Mouse (Mus musculus): ENCODE results near the gene Cntnap2. TPM values are rescaled to one million over a fixed set of nuclear protein-coding genes. Genes with fewer than 3 reads are reported as not detected.

Cntnap2 gene
- polyA plus RNA-seq, 1 experiment from 2014 or later, result 1.1 TPM

GRCm38 (mm10) chr6:47259626-47260114, 2200.5 kb downstream of the Cntnap2 start:
- no peak overlapping the region for H3K27ac ChIP-seq (ENCODE audit: low read length)
- ATAC-seq (ENCODE audit: low read depth), result no peak
- no peak overlapping the region for H3K9ac ChIP-seq (ENCODE audit: low read length)
- H3K27me3 ChIP-seq (ENCODE audit: control insufficient read depth, insufficient read depth, low read depth, low read length), result no peaks in the 10 kb centered on the region
- no peaks in the 10 kb centered on the region for H3K9me3 ChIP-seq (ENCODE audit: control insufficient read depth, low read length)
- no peaks in the 10 kb centered on the region for H3K36me3 ChIP-seq (ENCODE audit: control insufficient read depth, insufficient read depth, low read length)
- H3K4me2 ChIP-seq (ENCODE audit: low read depth, low read length), result no peak overlapping the region
- 15% methylated on average over 3 of the region's 3 CpGs for WGBS
- H3K4me3 ChIP-seq (ENCODE audit: low read length), result no peak overlapping the region
- no peaks in the 10 kb centered on the region for H3K4me1 ChIP-seq (replicated peaks; ENCODE audit: control insufficient read depth, insufficient read depth, low read length)

GRCm38 (mm10) chr6:47267236-47267635, 2208.1 kb downstream of the Cntnap2 start:
- Histone ChIP-seq H3K9ac (ENCODE audit: low read length) (no peak overlapping the region), H3K4me2 (ENCODE audit: low read depth, low read length) (no peak overlapping the region), H3K27me3 (ENCODE audit: control insufficient read depth, insufficient read depth, low read depth, low read length) (no peaks in the 10 kb centered on the region), H3K36me3 (ENCODE audit: control insufficient read depth, insufficient read depth, low read length) (no peaks in the 10 kb centered on the region), H3K4me1 (replicated peaks; ENCODE audit: control insufficient read depth, insufficient read depth, low read length) (no peaks in the 10 kb centered on the region), H3K4me3 (ENCODE audit: low read length) (no peak overlapping the region), H3K9me3 (ENCODE audit: control insufficient read depth, low read length) (no peaks in the 10 kb centered on the region), H3K27ac (ENCODE audit: low read length) (no peak overlapping the region)
- WGBS, result 32% methylated on average over 3 of the region's 3 CpGs
- no peak for ATAC-seq (ENCODE audit: low read depth)

- H3K9me3 ChIP-seq (ENCODE audit: control insufficient read depth, low read length), result no peaks in the 10 kb centered on the region
- no peaks in the 10 kb centered on the region for H3K36me3 ChIP-seq (ENCODE audit: control insufficient read depth, insufficient read depth, low read length)
- H3K4me1 ChIP-seq (replicated peaks; ENCODE audit: control insufficient read depth, insufficient read depth, low read length), result peaks cover 4% of the 10 kb centered on the region; the same call in 1 of the 2 replicates
- no peak overlapping the region for H3K4me2 ChIP-seq (ENCODE audit: low read depth, low read length)
- ATAC-seq (ENCODE audit: low read depth), result no peak
- no peak overlapping the region for H3K27ac ChIP-seq (ENCODE audit: low read length)
- H3K9ac ChIP-seq (ENCODE audit: low read length), result no peak overlapping the region
- H3K27me3 ChIP-seq (ENCODE audit: control insufficient read depth, insufficient read depth, low read depth, low read length), result no peaks in the 10 kb centered on the region
- H3K4me3 ChIP-seq (ENCODE audit: low read length), result no peak overlapping the region
- 71% methylated on average over 3 of the region's 3 CpGs for WGBS
Observed at GRCm38 (mm10) chr6:47269455-47269854, 2210.3 kb downstream of the Cntnap2 start.

- no peak overlapping the region for H3K9ac ChIP-seq (ENCODE audit: low read length)
- no peaks in the 10 kb centered on the region for H3K36me3 ChIP-seq (ENCODE audit: control insufficient read depth, insufficient read depth, low read length)
- 77% methylated on average over 3 of the region's 3 CpGs for WGBS
- no peak overlapping the region for H3K27ac ChIP-seq (ENCODE audit: low read length)
- peaks cover 4% of the 10 kb centered on the region; the same call in 1 of the 2 replicates for H3K4me1 ChIP-seq (replicated peaks; ENCODE audit: control insufficient read depth, insufficient read depth, low read length)
- no peak overlapping the region for H3K4me2 ChIP-seq (ENCODE audit: low read depth, low read length)
- no peak overlapping the region for H3K4me3 ChIP-seq (ENCODE audit: low read length)
- H3K27me3 ChIP-seq (ENCODE audit: control insufficient read depth, insufficient read depth, low read depth, low read length), result no peaks in the 10 kb centered on the region
- no peaks in the 10 kb centered on the region for H3K9me3 ChIP-seq (ENCODE audit: control insufficient read depth, low read length)
- no peak for ATAC-seq (ENCODE audit: low read depth)
Observed at GRCm38 (mm10) chr6:47271576-47271975, 2212.4 kb downstream of the Cntnap2 start.

GRCm38 (mm10) chr6:47272606-47273575, 2213.7 kb downstream of the Cntnap2 start:
- no peaks in the 10 kb centered on the region for H3K27me3 ChIP-seq (ENCODE audit: control insufficient read depth, insufficient read depth, low read depth, low read length)
- no peak overlapping the region for H3K4me3 ChIP-seq (ENCODE audit: low read length)
- no peak for ATAC-seq (ENCODE audit: low read depth)
- H3K36me3 ChIP-seq (ENCODE audit: control insufficient read depth, insufficient read depth, low read length), result no peaks in the 10 kb centered on the region
- H3K9me3 ChIP-seq (ENCODE audit: control insufficient read depth, low read length), result no peaks in the 10 kb centered on the region
- no peak overlapping the region for H3K9ac ChIP-seq (ENCODE audit: low read length)
- peaks cover 4% of the 10 kb centered on the region; the same call in 1 of the 2 replicates for H3K4me1 ChIP-seq (replicated peaks; ENCODE audit: control insufficient read depth, insufficient read depth, low read length)
- no peak overlapping the region for H3K4me2 ChIP-seq (ENCODE audit: low read depth, low read length)
- H3K27ac ChIP-seq (ENCODE audit: low read length), result no peak overlapping the region
- WGBS, result 61% methylated on average over 8 of the region's 8 CpGs

- Histone ChIP-seq H3K9me3 (ENCODE audit: control insufficient read depth, low read length) (no peaks in the 10 kb centered on the region), H3K9ac (ENCODE audit: low read length) (no peak overlapping the region), H3K27me3 (ENCODE audit: control insufficient read depth, insufficient read depth, low read depth, low read length) (no peaks in the 10 kb centered on the region), H3K27ac (ENCODE audit: low read length) (no peak overlapping the region), H3K36me3 (ENCODE audit: control insufficient read depth, insufficient read depth, low read length) (no peaks in the 10 kb centered on the region), H3K4me2 (ENCODE audit: low read depth, low read length) (no peak overlapping the region), H3K4me3 (ENCODE audit: low read length) (no peak overlapping the region), H3K4me1 (replicated peaks; ENCODE audit: control insufficient read depth, insufficient read depth, low read length) (peaks cover 4% of the 10 kb centered on the region; the same call in 1 of the 2 replicates)
- ATAC-seq (ENCODE audit: low read depth), result no peak
- 58% methylated on average over 2 of the region's 2 CpGs for WGBS
Observed at GRCm38 (mm10) chr6:47275065-47275464, 2215.9 kb downstream of the Cntnap2 start.

- ATAC-seq (ENCODE audit: low read depth), result no peak
- no peak overlapping the region for H3K4me2 ChIP-seq (ENCODE audit: low read depth, low read length)
- peaks cover 2% of the 10 kb centered on the region; the same call in 1 of the 2 replicates for H3K4me1 ChIP-seq (replicated peaks; ENCODE audit: control insufficient read depth, insufficient read depth, low read length)
- no peaks in the 10 kb centered on the region for H3K36me3 ChIP-seq (ENCODE audit: control insufficient read depth, insufficient read depth, low read length)
- H3K9ac ChIP-seq (ENCODE audit: low read length), result no peak overlapping the region
- H3K9me3 ChIP-seq (ENCODE audit: control insufficient read depth, low read length), result no peaks in the 10 kb centered on the region
- WGBS, result 41% methylated on average over 1 of the region's 1 CpGs
- H3K27me3 ChIP-seq (ENCODE audit: control insufficient read depth, insufficient read depth, low read depth, low read length), result no peaks in the 10 kb centered on the region
- no peak overlapping the region for H3K27ac ChIP-seq (ENCODE audit: low read length)
- no peak overlapping the region for H3K4me3 ChIP-seq (ENCODE audit: low read length)
Observed at GRCm38 (mm10) chr6:47279183-47279582, 2220.0 kb downstream of the Cntnap2 start.

- no peak overlapping the region for H3K27ac ChIP-seq (ENCODE audit: low read length)
- H3K4me2 ChIP-seq (ENCODE audit: low read depth, low read length), result no peak overlapping the region
- H3K4me1 ChIP-seq (replicated peaks; ENCODE audit: control insufficient read depth, insufficient read depth, low read length), result peaks cover 2% of the 10 kb centered on the region; the same call in 1 of the 2 replicates
- no peak overlapping the region for H3K4me3 ChIP-seq (ENCODE audit: low read length)
- H3K27me3 ChIP-seq (ENCODE audit: control insufficient read depth, insufficient read depth, low read depth, low read length), result no peaks in the 10 kb centered on the region
- H3K9me3 ChIP-seq (ENCODE audit: control insufficient read depth, low read length), result no peaks in the 10 kb centered on the region
- no peak for ATAC-seq (ENCODE audit: low read depth)
- H3K9ac ChIP-seq (ENCODE audit: low read length), result no peak overlapping the region
- H3K36me3 ChIP-seq (ENCODE audit: control insufficient read depth, insufficient read depth, low read length), result no peaks in the 10 kb centered on the region
Observed at GRCm38 (mm10) chr6:47281584-47281983, 2222.4 kb downstream of the Cntnap2 start.

- Histone ChIP-seq H3K4me1 (replicated peaks; ENCODE audit: control insufficient read depth, insufficient read depth, low read length) (peaks cover 2% of the 10 kb centered on the region; the same call in 1 of the 2 replicates), H3K9me3 (ENCODE audit: control insufficient read depth, low read length) (no peaks in the 10 kb centered on the region), H3K27me3 (ENCODE audit: control insufficient read depth, insufficient read depth, low read depth, low read length) (no peaks in the 10 kb centered on the region), H3K4me2 (ENCODE audit: low read depth, low read length) (no peak overlapping the region), H3K9ac (ENCODE audit: low read length) (no peak overlapping the region), H3K27ac (ENCODE audit: low read length) (no peak overlapping the region), H3K36me3 (ENCODE audit: control insufficient read depth, insufficient read depth, low read length) (no peaks in the 10 kb centered on the region), H3K4me3 (ENCODE audit: low read length) (no peak overlapping the region)
- 67% methylated on average over 2 of the region's 2 CpGs for WGBS
- ATAC-seq (ENCODE audit: low read depth), result no peak
Observed at GRCm38 (mm10) chr6:47284794-47285193, 2225.6 kb downstream of the Cntnap2 start.
